Mouse (Mus musculus) spleen, postnatal 4 days (tissue): ENCODE measurements around the gene Strada.

Source experiments
- DNase-seq, 2 experiments: peaks; one replicate each; pipeline ENCODE4 v3.0.0; 2022; ENCODE audit warnings: low spot score in 2 of 2

The Strada gene

GRCm38 (mm10) chr11:106187326-106187725, 14.6 kb downstream of the Strada start:
- no peak for DNase-seq

DNA sequence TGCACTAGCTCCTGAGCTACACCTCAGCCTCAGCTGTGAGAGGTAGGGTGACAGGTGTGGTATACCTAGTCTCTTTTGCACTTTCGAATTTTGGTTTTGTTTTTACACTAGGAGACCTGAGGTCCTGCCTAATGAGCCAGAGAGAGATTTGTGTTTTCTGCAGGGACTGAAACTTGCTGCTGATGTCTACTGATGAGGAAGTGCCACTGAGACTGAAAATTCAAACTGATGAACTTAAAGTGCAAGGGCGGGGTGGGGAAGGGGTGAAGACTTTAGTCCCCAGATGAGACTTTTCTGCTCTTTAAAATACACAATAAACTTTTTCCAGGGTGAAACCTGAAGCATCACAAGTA, 21.5 kb downstream of the Strada start:
- DNase-seq, result no peak

GRCm38 (mm10) chr11:106179711-106180448, 22.1 kb downstream of the Strada start:
- DNase-seq, result no peak

DNA sequence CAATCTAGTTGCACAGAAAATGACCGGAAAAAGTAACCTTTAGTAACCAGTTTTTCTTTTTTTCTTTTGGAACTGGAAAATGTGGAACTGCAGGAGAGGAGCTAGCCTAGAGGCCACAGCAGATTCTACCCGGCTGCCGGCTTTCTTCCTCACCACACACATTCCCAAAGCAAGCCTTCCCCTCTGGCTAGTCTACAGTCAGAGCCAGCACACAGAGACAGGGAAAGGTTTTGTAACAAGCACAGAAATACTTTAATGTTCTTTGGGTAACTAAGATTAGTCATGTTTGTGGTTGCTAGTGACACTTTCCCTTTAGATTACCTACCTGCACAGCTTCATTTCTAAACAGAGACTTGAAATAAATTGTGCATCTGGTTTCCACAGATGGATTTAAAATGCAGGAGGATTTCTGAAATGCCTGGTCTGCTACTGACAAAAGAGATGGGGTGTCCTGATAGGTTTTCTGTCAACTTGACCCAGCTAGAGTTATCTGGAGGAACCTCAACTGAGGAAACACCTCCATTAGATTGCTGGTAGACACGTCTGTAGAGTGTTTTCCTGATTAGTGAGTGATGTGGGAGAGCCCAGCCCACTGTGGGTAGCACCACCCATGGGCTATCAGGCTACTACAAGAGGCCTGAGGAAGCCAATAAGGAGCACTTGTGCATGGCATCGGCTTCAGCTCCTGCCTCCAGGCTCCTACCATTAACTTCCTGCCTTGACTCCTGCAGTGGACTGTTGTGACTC, 23.8 kb downstream of the Strada start:
- DNase-seq, result no peak

- DNase-seq, result no peak
Measured at GRCm38 (mm10) chr11:106176372-106176771, 25.6 kb downstream of the Strada start.

- DNase-seq, result peak in 1 of 2 experiments; percentile 47
Measured at GRCm38 (mm10) chr11:106175081-106175480, 26.9 kb downstream of the Strada start.

DNA sequence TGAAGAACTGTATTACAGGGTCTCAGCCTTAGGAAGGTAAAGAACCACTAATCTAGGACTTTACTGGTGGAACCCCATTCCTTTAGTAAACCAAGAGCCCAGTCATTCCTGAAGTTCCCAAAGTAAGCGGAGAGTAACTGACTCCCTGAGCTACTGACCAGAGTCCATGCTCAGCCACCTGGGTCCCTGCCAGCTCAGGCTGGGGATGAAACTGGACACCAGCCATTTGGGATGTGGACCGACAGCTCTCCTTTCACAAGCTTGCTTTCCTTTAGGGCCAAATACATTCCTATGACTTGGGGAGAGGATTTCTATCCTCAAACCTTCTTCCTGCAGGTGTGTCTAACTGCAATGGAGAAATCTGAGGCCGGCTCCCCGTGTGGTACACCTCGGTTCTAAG, 27.6 kb downstream of the Strada start:
- no peak for DNase-seq

GRCm38 (mm10) chr11:106173228-106173627, 28.7 kb downstream of the Strada start:
- no peak for DNase-seq

- no peak for DNase-seq
Measured at GRCm38 (mm10) chr11:106170807-106171206, 31.2 kb downstream of the Strada start.

- DNase-seq, result peak in 1 of 2 experiments; percentile 63
Measured at GRCm38 (mm10) chr11:106167435-106167834, 34.5 kb downstream of the Strada start.

DNA sequence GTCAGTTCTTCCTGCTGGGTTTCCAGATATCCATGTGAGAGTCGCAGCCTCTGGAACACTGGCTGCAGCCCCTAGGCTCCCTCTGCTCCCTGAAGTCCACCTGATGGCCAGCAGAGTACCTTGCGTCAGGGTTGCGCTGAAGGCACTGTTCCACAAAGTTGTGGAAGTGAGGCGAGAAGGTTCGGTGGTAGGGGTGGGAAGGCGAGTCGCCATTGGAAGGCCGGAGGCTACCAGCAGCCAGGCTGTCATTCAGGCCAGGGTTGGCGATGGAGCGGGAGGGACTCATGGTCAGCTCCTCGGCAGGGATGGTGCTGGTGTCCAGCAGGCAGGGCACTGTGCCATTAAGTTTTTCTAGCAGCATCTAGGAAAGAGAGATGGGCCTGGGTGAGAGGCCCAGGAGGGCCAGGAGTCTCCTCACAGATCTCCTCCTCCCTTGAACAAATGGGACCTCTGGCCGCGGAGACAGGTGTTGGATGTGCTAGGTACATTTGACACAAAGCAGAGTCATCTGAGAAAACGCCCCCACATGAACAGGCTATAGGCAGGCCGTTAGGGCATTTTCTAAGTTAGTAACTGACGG, 37.3 kb downstream of the Strada start:
- peak in 1 of 2 experiments; percentile 60 for DNase-seq

GRCm38 (mm10) chr11:106163546-106163945, 38.4 kb downstream of the Strada start:
- DNase-seq, result peak in 1 of 2 experiments; percentile 60

GRCm38 (mm10) chr11:106162237-106162636, 39.7 kb downstream of the Strada start:
- DNase-seq, result peak in 1 of 2 experiments; percentile 59

DNA sequence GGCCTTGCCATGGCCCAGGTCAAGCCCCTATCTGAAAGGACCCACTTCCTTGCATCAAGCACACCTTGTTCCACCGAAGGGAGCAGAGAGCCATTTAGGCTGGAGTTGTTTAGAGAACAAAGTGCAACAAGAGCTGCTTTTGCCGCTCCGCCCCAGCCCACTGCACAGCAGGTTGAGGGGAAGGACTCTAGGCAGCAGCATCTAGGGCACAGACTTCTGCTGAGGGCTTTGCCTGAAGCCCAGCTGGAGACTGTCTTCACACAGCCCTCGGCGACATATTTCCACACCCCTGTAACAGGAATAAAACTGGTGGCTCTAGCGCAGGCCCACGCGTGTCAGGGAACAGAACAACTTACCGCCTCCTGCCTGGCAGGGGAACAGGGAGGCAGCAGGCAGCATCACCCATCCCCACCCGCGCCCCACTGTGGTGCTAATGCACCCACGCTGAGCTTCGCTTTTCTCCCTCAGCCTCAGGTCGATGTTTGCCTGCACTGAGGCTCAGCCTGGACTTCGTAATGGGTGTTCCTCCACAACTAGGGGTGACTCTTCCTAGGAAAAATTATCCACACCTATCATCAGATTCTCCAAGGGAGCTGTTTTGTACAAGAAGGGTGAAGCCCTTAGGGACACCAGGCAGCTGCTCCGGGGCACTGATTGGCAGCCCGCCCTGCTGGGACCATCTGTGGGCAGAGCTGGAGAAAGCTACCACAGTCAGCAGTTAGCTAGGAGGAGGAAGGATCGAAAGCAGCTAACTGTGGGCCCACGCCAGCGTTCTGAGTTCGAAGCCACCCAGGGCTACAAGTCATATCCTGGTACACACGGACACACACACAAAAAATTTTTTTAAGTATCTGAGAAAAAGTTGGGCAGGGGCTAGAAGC, 40.9 kb downstream of the Strada start, which contains the start of the genes Gm10840 and Limd2:
Gm10840 (plus strand) TSS at position 10 of the 881 bp plus-strand sequence.
Limd2 (minus strand) TSS at position 20 of the 881 bp plus-strand sequence.
- peak; percentile 51 to 82 for DNase-seq

- DNase-seq, result peak; percentile 75 to 87
Measured at GRCm38 (mm10) chr11:106159921-106160840, 41.8 kb downstream of the Strada start.

GRCm38 (mm10) chr11:106159216-106159920, 42.6 kb downstream of the Strada start:
- peak; percentile 78 to 87 for DNase-seq

DNA sequence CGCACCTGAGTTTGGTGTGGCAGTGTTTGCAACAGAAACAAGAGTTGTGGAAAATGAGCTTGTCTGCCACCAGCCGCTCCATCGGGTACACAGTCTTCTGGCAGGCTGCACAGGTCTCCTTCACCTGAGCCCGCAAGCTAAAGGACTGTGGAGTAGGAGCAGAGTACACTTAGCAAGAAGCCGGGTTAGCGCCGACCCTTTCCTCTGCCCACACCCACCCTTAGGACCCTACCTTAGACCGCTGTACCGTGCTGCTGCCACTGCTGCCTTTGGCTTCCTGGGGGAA, 43.1 kb downstream of the Strada start:
- DNase-seq, result no peak

- DNase-seq, result peak; percentile 46 to 73
Measured at GRCm38 (mm10) chr11:106158081-106158929, 43.7 kb downstream of the Strada start.

GRCm38 (mm10) chr11:106157154-106157553, 44.8 kb downstream of the Strada start:
- DNase-seq, result peak in 1 of 2 experiments; percentile 60
